Mouse (Mus musculus) midbrain, embryonic 11.5 days (tissue): ENCODE data around the gene Agap1. TPM values are rescaled to one million over a fixed set of nuclear protein-coding genes. Genes with fewer than 3 reads are reported as not detected.

Experiments used
- ATAC-seq: fragments of 200-750 bp; cut with Nextera tagmentation; 2 replicates; pipeline ENCODE4 v1.8.0; 2017; ENCODE audit warnings: moderate TSS enrichment, moderate library complexity; ENCODE audit not compliant: low FRiP score
- DNase-seq: peaks from one replicate; pipeline ENCODE4 v3.0.0; 2015; ENCODE audit warnings: low spot score; ENCODE audit errors: missing footprints
- H3K27ac ChIP-seq: fragments of 300-500 bp; sonication (generic); 2 replicates; pipeline ENCODE4 v1.5.1; 2014; ENCODE audit warnings: low read depth, low read length
- H3K27me3 ChIP-seq: fragments of 300-500 bp; sonication (generic); 2 replicates; pipeline ENCODE4 v1.6.1; 2014; ENCODE audit warnings: mild to moderate bottlenecking, low read length, moderate library complexity, mixed read lengths; ENCODE audit not compliant: control insufficient read depth, insufficient read depth
- H3K36me3 ChIP-seq: fragments of 300-500 bp; sonication (generic); 2 replicates; pipeline ENCODE4 v1.6.1; 2014; ENCODE audit warnings: mild to moderate bottlenecking, low read length, moderate library complexity, mixed read lengths; ENCODE audit not compliant: control insufficient read depth, insufficient read depth
- H3K4me1 ChIP-seq: fragments of 300-500 bp; sonication (generic); 2 replicates; pipeline ENCODE4 v1.6.1; 2014; ENCODE audit warnings: low read length; ENCODE audit not compliant: control insufficient read depth, insufficient read depth
- H3K4me2 ChIP-seq: fragments of 300-500 bp; sonication (generic); 2 replicates; pipeline ENCODE4 v1.6.1; 2014; ENCODE audit warnings: mild to moderate bottlenecking, moderate library complexity
- H3K4me3 ChIP-seq: fragments of 300-500 bp; sonication (generic); 2 replicates; pipeline ENCODE4 v1.5.1; 2014; ENCODE audit warnings: low read depth, low read length
- H3K9ac ChIP-seq: fragments of 300-500 bp; sonication (generic); 2 replicates; pipeline ENCODE4 v1.6.1; 2014; ENCODE audit warnings: low read length
- H3K9me3 ChIP-seq: fragments of 300-500 bp; sonication (generic); 2 replicates; pipeline ENCODE4 v1.6.1; 2016; ENCODE audit warnings: low read length; ENCODE audit not compliant: control insufficient read depth
- WGBS: fragments of 180-500 bp; shearing (Covaris S2); extraction: QIAGEN DNeasy Blood & Tissue Kit; methylation state at CpG from one replicate; pipeline ENCODE4 v1.1.7; 2014; 5-methylcytosine and 5-hydroxymethylcytosine counted together
- polyA plus RNA-seq: library from polyadenylated mRNA; unstranded; fragments of >200 nt; fragmentation: Nextera tagmentation; extraction: Ambion mirVana; gene quantifications from 2 replicates; pipeline ENCODE4 v1.2.1, GENCODE M21; 2014

Agap1 gene
- polyA plus RNA-seq, 1 experiment from 2014 or later, result 33.6 TPM

GRCm38 (mm10) chr1:89601349-89601748 lies 146.7 kb downstream of the Agap1 start:
- ATAC-seq (no peak), DNase-seq (no peak)
- 85% methylated on average over 7 of the region's 7 CpGs for WGBS
- H3K27ac ChIP-seq, result no peak overlapping the region
- H3K9me3 ChIP-seq, result no peaks in the 10 kb centered on the region
- H3K27me3 ChIP-seq, result no peaks in the 10 kb centered on the region
- peaks cover 9% of the 10 kb centered on the region for H3K4me1 ChIP-seq
- H3K9ac ChIP-seq, result no peak overlapping the region
- H3K4me3 ChIP-seq, result no peak overlapping the region
- 0 out of 2 replicates have a peak, but pooled peaks cover 2% of the 10 kb centered on the region for H3K36me3 ChIP-seq
- no peak overlapping the region for H3K4me2 ChIP-seq

GRCm38 (mm10) chr1:89602879-89603278 lies 148.3 kb downstream of the Agap1 start:
- peaks cover 9% of the 10 kb centered on the region for H3K4me1 ChIP-seq
- DNase-seq (no peak), ATAC-seq (no peak)
- no peak overlapping the region for H3K4me3 ChIP-seq
- H3K27me3 ChIP-seq, result no peaks in the 10 kb centered on the region
- no peak overlapping the region for H3K27ac ChIP-seq
- no peak overlapping the region for H3K4me2 ChIP-seq
- no peak overlapping the region for H3K9ac ChIP-seq
- H3K9me3 ChIP-seq, result no peaks in the 10 kb centered on the region
- 72% methylated on average over 7 of the region's 7 CpGs for WGBS
- 0 out of 2 replicates have a peak, but pooled peaks cover 2% of the 10 kb centered on the region for H3K36me3 ChIP-seq

- DNase-seq (peak; percentile 91), ATAC-seq (0 out of 2 replicates have a peak, but pooled peaks have one; percentile 54)
- Histone ChIP-seq H3K27ac (no peak overlapping the region), H3K4me2 (no peak overlapping the region), H3K36me3 (0 out of 2 replicates have a peak, but pooled peaks cover 4% of the 10 kb centered on the region), H3K4me1 (peaks cover 5% of the 10 kb centered on the region), H3K27me3 (no peaks in the 10 kb centered on the region), H3K9me3 (no peaks in the 10 kb centered on the region), H3K9ac (no peak overlapping the region), H3K4me3 (no peak overlapping the region)
- 39% methylated on average over 5 of the region's 5 CpGs for WGBS
These were observed 152.0 kb downstream of the Agap1 start for GRCm38 (mm10) chr1:89606612-89607011.

GRCm38 (mm10) chr1:89608766-89609165 lies 154.2 kb downstream of the Agap1 start:
- no peak for ATAC-seq
- Histone ChIP-seq H3K36me3 (peaks cover 4% of the 10 kb centered on the region; the same call in 1 of the 2 replicates), H3K9me3 (no peaks in the 10 kb centered on the region), H3K4me2 (no peak overlapping the region), H3K4me3 (no peak overlapping the region), H3K27me3 (no peaks in the 10 kb centered on the region), H3K9ac (no peak overlapping the region), H3K27ac (no peak overlapping the region), H3K4me1 (no peaks in the 10 kb centered on the region)
- no peak for DNase-seq
- WGBS, result 93% methylated on average over 4 of the region's 4 CpGs

GRCm38 (mm10) chr1:89609964-89610363 lies 155.4 kb downstream of the Agap1 start:
- DNase-seq (no peak), ATAC-seq (no peak)
- Histone ChIP-seq H3K4me1 (no peaks in the 10 kb centered on the region), H3K4me2 (no peak overlapping the region), H3K27ac (no peak overlapping the region), H3K9me3 (no peaks in the 10 kb centered on the region), H3K4me3 (no peak overlapping the region), H3K27me3 (no peaks in the 10 kb centered on the region), H3K9ac (no peak overlapping the region), H3K36me3 (peaks cover 5% of the 10 kb centered on the region; the same call in 1 of the 2 replicates)
- 95% methylated on average over 5 of the region's 5 CpGs for WGBS

GRCm38 (mm10) chr1:89611521-89611920 lies 156.9 kb downstream of the Agap1 start:
- ATAC-seq (no peak), DNase-seq (no peak)
- Histone ChIP-seq H3K36me3 (peaks cover 5% of the 10 kb centered on the region; the same call in 1 of the 2 replicates), H3K4me1 (no peaks in the 10 kb centered on the region), H3K27me3 (no peaks in the 10 kb centered on the region), H3K4me2 (no peak overlapping the region), H3K9me3 (no peaks in the 10 kb centered on the region), H3K4me3 (no peak overlapping the region), H3K9ac (no peak overlapping the region), H3K27ac (no peak overlapping the region)
- WGBS, result 93% methylated on average over 6 of the region's 6 CpGs

GRCm38 (mm10) chr1:89613234-89613870 lies 158.7 kb downstream of the Agap1 start:
- DNase-seq (no peak), ATAC-seq (no peak)
- H3K27me3 ChIP-seq, result no peaks in the 10 kb centered on the region
- no peak overlapping the region for H3K27ac ChIP-seq
- H3K4me3 ChIP-seq, result no peak overlapping the region
- H3K9me3 ChIP-seq, result no peaks in the 10 kb centered on the region
- no peak overlapping the region for H3K9ac ChIP-seq
- H3K4me2 ChIP-seq, result no peak overlapping the region
- 81% methylated on average over 5 of the region's 5 CpGs for WGBS
- H3K4me1 ChIP-seq, result no peaks in the 10 kb centered on the region
- H3K36me3 ChIP-seq, result peaks cover 5% of the 10 kb centered on the region; the same call in 1 of the 2 replicates

GRCm38 (mm10) chr1:89616556-89616955 lies 161.9 kb downstream of the Agap1 start:
- ATAC-seq (no peak), DNase-seq (no peak)
- H3K9me3 ChIP-seq, result no peaks in the 10 kb centered on the region
- H3K27ac ChIP-seq, result no peak overlapping the region
- no peaks in the 10 kb centered on the region for H3K4me1 ChIP-seq
- H3K36me3 ChIP-seq, result peaks cover 3% of the 10 kb centered on the region; the same call in 1 of the 2 replicates
- H3K27me3 ChIP-seq, result no peaks in the 10 kb centered on the region
- 85% methylated on average over 6 of the region's 6 CpGs for WGBS
- no peak overlapping the region for H3K4me2 ChIP-seq
- no peak overlapping the region for H3K4me3 ChIP-seq
- H3K9ac ChIP-seq, result no peak overlapping the region

GRCm38 (mm10) chr1:89617336-89617735 lies 162.7 kb downstream of the Agap1 start:
- no peaks in the 10 kb centered on the region for H3K9me3 ChIP-seq
- DNase-seq (no peak), ATAC-seq (no peak)
- H3K36me3 ChIP-seq, result peaks cover 3% of the 10 kb centered on the region; the same call in 1 of the 2 replicates
- no peaks in the 10 kb centered on the region for H3K4me1 ChIP-seq
- no peak overlapping the region for H3K4me3 ChIP-seq
- no peak overlapping the region for H3K9ac ChIP-seq
- no peak overlapping the region for H3K27ac ChIP-seq
- no peaks in the 10 kb centered on the region for H3K27me3 ChIP-seq
- WGBS, result 94% methylated on average over 9 of the region's 9 CpGs
- no peak overlapping the region for H3K4me2 ChIP-seq
